Mouse (Mus musculus) forebrain, embryonic 10.5 days (tissue): ENCODE data around the gene Nelfa. TPM values are rescaled to one million over a fixed set of nuclear protein-coding genes. Genes with fewer than 3 reads are reported as not detected.

Experiments
- DNase-seq: peaks from one replicate; pipeline ENCODE4 v3.0.0-alpha.2; 2017; ENCODE audit warnings: low spot score; ENCODE audit errors: extremely low spot score
- H3K27ac ChIP-seq: fragments of 300-500 bp; sonication (generic); 2 replicates; pipeline ENCODE4 v1.5.1; 2016; ENCODE audit warnings: mild to moderate bottlenecking
- H3K27me3 ChIP-seq: fragments of 300-500 bp; sonication (generic); 2 replicates; pipeline ENCODE4 v1.6.1; 2016; ENCODE audit warnings: mild to moderate bottlenecking; ENCODE audit not compliant: poor library complexity, severe bottlenecking
- H3K36me3 ChIP-seq: fragments of 300-500 bp; sonication (generic); replicated peaks from 2 replicates; pipeline ENCODE4 v1.6.1; 2016; ENCODE audit warnings: mild to moderate bottlenecking, moderate library complexity
- H3K4me1 ChIP-seq: fragments of 300-500 bp; sonication (generic); 2 replicates; pipeline ENCODE4 v1.6.1; 2016
- H3K4me3 ChIP-seq: fragments of 300-500 bp; sonication (generic); 2 replicates; pipeline ENCODE4 v1.5.1; 2016; ENCODE audit warnings: mild to moderate bottlenecking, moderate library complexity
- H3K9me3 ChIP-seq: fragments of 300-500 bp; sonication (generic); 2 replicates; pipeline ENCODE4 v1.6.1; 2016; ENCODE audit warnings: mild to moderate bottlenecking, moderate library complexity
- WGBS: fragments of 180-500 bp; shearing (Covaris S2); methylation state at CpG from one replicate; pipeline ENCODE4 v1.1.7; 2016; 5-methylcytosine and 5-hydroxymethylcytosine counted together
- microRNA-seq: library from miRNA; unstranded; fragments of <30 nt; microRNA quantifications from one replicate; pipeline ENCODE4, GENCODE M21; 2017
- polyA plus RNA-seq: library from polyadenylated mRNA; unstranded; fragments of >200 nt; fragmentation: Nextera tagmentation; extraction: Ambion mirVana; gene quantifications from 2 replicates; pipeline ENCODE4 v1.2.1, GENCODE M21; 2016

Nelfa gene
- polyA plus RNA-seq, 1 experiment from 2014 or later: 86.9 TPM

DNA sequence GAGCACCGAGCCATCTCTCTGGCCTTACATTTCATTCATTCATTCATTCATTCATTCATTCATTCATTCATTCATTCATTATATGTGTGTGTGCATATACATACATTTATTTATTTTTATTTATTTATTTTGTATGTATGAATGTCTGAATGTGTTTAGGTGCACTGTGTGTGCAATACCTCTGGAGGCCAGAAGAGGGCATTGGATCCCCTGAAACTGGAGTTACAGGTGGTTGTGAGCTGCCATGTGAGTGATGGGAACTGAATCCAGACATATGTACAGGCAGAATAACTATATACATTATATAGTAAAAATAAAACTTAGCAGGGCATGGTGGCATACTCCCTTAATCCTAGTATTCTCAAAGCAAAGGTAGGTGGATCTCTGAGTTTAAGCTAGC is 83.1 kb downstream of the Nelfa start:
- WGBS: 100% methylated on average over 1 of the region's 1 CpGs
- H3K4me1 ChIP-seq: no peaks in the 10 kb centered on the region
- no peak overlapping the region for H3K27ac ChIP-seq
- H3K4me3 ChIP-seq: no peak overlapping the region
- no peaks in the 10 kb centered on the region for H3K27me3 ChIP-seq
- DNase-seq: no peak
- H3K36me3 ChIP-seq: peaks cover 100% of the 10 kb centered on the region
- H3K9me3 ChIP-seq: no peaks in the 10 kb centered on the region

DNA sequence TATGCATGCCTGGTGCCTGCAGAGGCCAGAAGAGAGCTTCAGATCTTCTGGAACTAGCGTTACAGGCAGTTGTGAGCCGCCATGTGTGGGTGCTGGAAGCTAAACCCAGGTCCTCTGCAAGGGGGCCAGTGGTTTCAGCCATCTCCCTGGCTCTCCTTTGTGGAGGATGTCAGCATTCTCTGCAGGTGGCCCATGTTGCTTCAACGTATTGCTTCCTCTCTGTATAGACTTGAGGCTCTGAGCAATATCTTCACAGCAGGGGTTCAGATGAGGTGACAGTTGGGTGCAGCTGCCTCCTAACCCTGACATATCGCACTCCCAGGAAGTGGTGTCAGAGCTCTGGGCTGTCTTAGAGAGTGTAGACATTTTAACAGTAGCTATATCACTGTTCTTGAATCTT is 84.7 kb downstream of the Nelfa start:
- Histone ChIP-seq H3K4me1 (no peaks in the 10 kb centered on the region), H3K36me3 (peaks cover 100% of the 10 kb centered on the region), H3K9me3 (no peaks in the 10 kb centered on the region), H3K4me3 (no peak overlapping the region), H3K27me3 (no peaks in the 10 kb centered on the region), H3K27ac (no peak overlapping the region)
- 92% methylated on average over 4 of the region's 4 CpGs for WGBS
- DNase-seq: no peak

Small RNA genes lying within 50 kb of the gene (microRNA-seq; reads per million reads assigned to microRNA genes)
- 0.90 reads per million for gene Mir7024

Other genes starting within 250 kb of the Nelfa start
- gene Fgfr3, start 214.7 kb downstream of the Nelfa start, polyA plus RNA-seq: 33.4 and 39.1 TPM in 2 replicates
- gene Letm1, start 153.6 kb downstream of the Nelfa start, polyA plus RNA-seq: 57.8 and 59.2 TPM in 2 replicates
- 105 and 108 TPM in 2 replicates for gene Nsd2, start 115.7 kb downstream of the Nelfa start, polyA plus RNA-seq
- 256 and 263 TPM in 2 replicates for gene Gm1673, start 47.0 kb upstream of the Nelfa start, polyA plus RNA-seq
- gene Nat8l, start 59.6 kb upstream of the Nelfa start, polyA plus RNA-seq: 1.5 and 1.6 TPM in 2 replicates
- 0.77 and 0.89 TPM in 2 replicates for gene Poln, start 233.0 kb upstream of the Nelfa start, polyA plus RNA-seq
- gene Haus3, start 233.1 kb upstream of the Nelfa start, polyA plus RNA-seq: 53.8 and 59.4 TPM in 2 replicates